Mouse (Mus musculus) embryonic fibroblast, embryonic 13.5 days (primary cell): ENCODE measurements around the gene Pde6d. TPM values are rescaled to one million over a fixed set of nuclear protein-coding genes. Genes with fewer than 3 reads are reported as not detected.
A peak's percentile ranks its signal among the peaks of the same experiment; 100 is the strongest.
"Not testable (repeated sequence)": the region's sequence is repeated elsewhere in the genome, so short reads cannot be mapped to it uniquely, and the experiment has no call there.

Source experiments
- H3K27ac ChIP-seq: 2 replicates; pipeline ENCODE4 v1.5.1; 2012; ENCODE audit warnings: low read length, control low read depth, inconsistent platforms; ENCODE audit not compliant: insufficient read depth
- H3K4me1 ChIP-seq: 2 replicates; pipeline ENCODE4 v1.6.1; 2011; ENCODE audit warnings: low read length; ENCODE audit not compliant: control insufficient read depth, insufficient read depth
- H3K4me3 ChIP-seq: 2 replicates; pipeline ENCODE4 v1.5.1; 2011; ENCODE audit warnings: mild to moderate bottlenecking, control low read depth, low read length; ENCODE audit not compliant: insufficient read depth
- CTCF ChIP-seq: IDR thresholded peaks from 2 replicates; pipeline ENCODE4 v1.5.1; 2011; ENCODE audit warnings: mild to moderate bottlenecking, control low read depth, low read length, moderate library complexity, borderline replicate concordance; ENCODE audit not compliant: insufficient read depth
- POLR2A ChIP-seq: IDR thresholded peaks from 2 replicates; pipeline ENCODE4 v1.6.1; 2011; ENCODE audit warnings: low read depth, mild to moderate bottlenecking, control low read depth, low read length, moderate library complexity
- polyA plus RNA-seq: library from polyadenylated mRNA; stranded (reverse); fragments of >200 nt; gene quantifications from 2 replicates; pipeline ENCODE4 v1.2.4, GENCODE M21; 2011; ENCODE audit warnings: low read depth; ENCODE audit not compliant: missing spikeins, insufficient read length

Gene Pde6d
- polyA plus RNA-seq, 1 experiment = 39.9 TPM

- TF ChIP-seq CTCF (no peak), POLR2A (no peak)
- H3K4me1 ChIP-seq = no peaks in the 10 kb centered on the region
- peak overlapping the region; percentile 81 for H3K27ac ChIP-seq
- H3K4me3 ChIP-seq = no peak overlapping the region
These were observed 66.6 kb downstream of the Pde6d start for GRCm38 (mm10) chr1:86515715-86516410.

- H3K27ac ChIP-seq, H3K4me1 ChIP-seq, H3K4me3 ChIP-seq: not testable (repeated sequence)
These were observed 69.4 kb downstream of the Pde6d start for GRCm38 (mm10) chr1:86513031-86513430.

- Histone ChIP-seq H3K4me3 (no peak overlapping the region), H3K4me1 (no peaks in the 10 kb centered on the region), H3K27ac (no peak overlapping the region)
- no peak for TF ChIP-seq POLR2A
- no peak for TF ChIP-seq CTCF
These were observed 70.2 kb downstream of the Pde6d start for GRCm38 (mm10) chr1:86512154-86512720.

- Histone ChIP-seq H3K27ac (no peak overlapping the region), H3K4me3 (no peak overlapping the region), H3K4me1 (no peaks in the 10 kb centered on the region)
- no peak for TF ChIP-seq POLR2A
- TF ChIP-seq CTCF = no peak
These were observed 71.6 kb downstream of the Pde6d start for GRCm38 (mm10) chr1:86510676-86511441.

GRCm38 (mm10) chr1:86510266-86510665, 72.2 kb downstream of the Pde6d start:
- Histone ChIP-seq H3K4me3 (no peak overlapping the region), H3K27ac (no peak overlapping the region), H3K4me1 (0 out of 2 replicates have a peak, but pooled peaks cover 2% of the 10 kb centered on the region)
- TF ChIP-seq CTCF (no peak), POLR2A (no peak)

- TF ChIP-seq POLR2A (no peak), CTCF (peak; percentile 65)
- no peak overlapping the region for H3K4me3 ChIP-seq
- H3K4me1 ChIP-seq = peaks cover 6% of the 10 kb centered on the region; the same call in 1 of the 2 replicates
- H3K27ac ChIP-seq = no peak overlapping the region
These were observed 73.0 kb downstream of the Pde6d start for GRCm38 (mm10) chr1:86509410-86509809.

- Histone ChIP-seq H3K27ac (no peak overlapping the region), H3K4me1 (peaks cover 10% of the 10 kb centered on the region), H3K4me3 (no peak overlapping the region)
- TF ChIP-seq CTCF (no peak), POLR2A (no peak)
These were observed 74.6 kb downstream of the Pde6d start for GRCm38 (mm10) chr1:86507866-86508265.

GRCm38 (mm10) chr1:86506420-86506819, 76.0 kb downstream of the Pde6d start:
- H3K4me3 ChIP-seq = no peak overlapping the region

GRCm38 (mm10) chr1:86505461-86505860, 77.0 kb downstream of the Pde6d start:
- TF ChIP-seq POLR2A = no peak
- no peak for TF ChIP-seq CTCF
- H3K4me3 ChIP-seq = no peak overlapping the region
- peaks cover 10% of the 10 kb centered on the region for H3K4me1 ChIP-seq
- H3K27ac ChIP-seq = no peak overlapping the region; the same call in 1 of the 2 replicates

More at GRCm38 (mm10) chr1:86506420-86506819, 76.0 kb downstream of the Pde6d start:
- Histone ChIP-seq H3K27ac (no peak overlapping the region), H3K4me1 (peaks cover 10% of the 10 kb centered on the region)
- no peak for TF ChIP-seq POLR2A
- no peak for TF ChIP-seq CTCF
